Mouse (Mus musculus) large intestine, adult 2 months (tissue): ENCODE results near the gene Ascc2. TPM values are rescaled to one million over a fixed set of nuclear protein-coding genes. Genes with fewer than 3 reads are reported as not detected.
A peak's percentile ranks its signal among the peaks of the same experiment; 100 is the strongest.
"Not testable (repeated sequence)": the region's sequence is repeated elsewhere in the genome, so short reads cannot be mapped to it uniquely, and the experiment has no call there.

Experiments
- DNase-seq: peaks from one replicate; pipeline ENCODE4 v3.0.0-alpha.2; 2012; ENCODE audit warnings: low read depth, low spot score
- WGBS: fragments of 180-500 bp; shearing (Covaris S2); methylation state at CpG from one replicate; pipeline ENCODE4 v1.1.7; 2018; 5-methylcytosine and 5-hydroxymethylcytosine counted together
- polyA plus RNA-seq: library from polyadenylated mRNA; depleted of rRNA; stranded (reverse); fragments of >200 nt; gene quantifications from 2 replicates; pipeline ENCODE4 v1.2.3, GENCODE M21; 2012

The Ascc2 gene
- polyA plus RNA-seq, 1 experiment = 16.8 TPM

GRCm38 (mm10) chr11:4627636-4628035 lies 9.9 kb upstream of the Ascc2 start:
- WGBS = 34% methylated on average over 7 of the region's 7 CpGs

GRCm38 (mm10) chr11:4629861-4630280 lies 7.7 kb upstream of the Ascc2 start:
- no peak for DNase-seq
- WGBS = 69% methylated on average over 8 of the region's 8 CpGs

More at GRCm38 (mm10) chr11:4627636-4628035, 9.9 kb upstream of the Ascc2 start:
- DNase-seq = no peak

- no peak for DNase-seq
- WGBS = 58% methylated on average over 2 of the region's 2 CpGs
Observed at GRCm38 (mm10) chr11:4633420-4633819, 4.1 kb upstream of the Ascc2 start.

GRCm38 (mm10) chr11:4634395-4634794 lies 3.2 kb upstream of the Ascc2 start:
- no peak for DNase-seq
- WGBS = 80% methylated on average over 5 of the region's 5 CpGs

GRCm38 (mm10) chr11:4636782-4637342 lies 685 bp upstream of the Ascc2 start:
- DNase-seq = no peak

GRCm38 (mm10) chr11:4638261-4638660 lies 714 bp downstream of the Ascc2 start:
- no peak for DNase-seq
- WGBS = 8% methylated on average over 7 of the region's 7 CpGs

More at GRCm38 (mm10) chr11:4636782-4637342, 685 bp upstream of the Ascc2 start:
- WGBS = 49% methylated on average over 5 of the region's 5 CpGs

- no peak for DNase-seq
Observed at GRCm38 (mm10) chr11:4641185-4641584, 3.6 kb downstream of the Ascc2 start.

- DNase-seq = no peak
- 81% methylated on average over 5 of the region's 5 CpGs for WGBS
Observed at GRCm38 (mm10) chr11:4643722-4644121, 6.2 kb downstream of the Ascc2 start.

- 93% methylated on average over 6 of the region's 6 CpGs for WGBS
- not testable (repeated sequence) for DNase-seq
Observed at GRCm38 (mm10) chr11:4645180-4645579, 7.6 kb downstream of the Ascc2 start.

- 68% methylated on average over 9 of the region's 9 CpGs for WGBS
- DNase-seq = no peak
Observed at GRCm38 (mm10) chr11:4646409-4646808, 8.9 kb downstream of the Ascc2 start.

GRCm38 (mm10) chr11:4659818-4660217 lies 22.3 kb downstream of the Ascc2 start:
- 42% methylated on average over 1 of the region's 1 CpGs for WGBS

GRCm38 (mm10) chr11:4660309-4661025 lies 22.9 kb downstream of the Ascc2 start:
- DNase-seq = no peak
- WGBS = 32% methylated on average over 7 of the region's 7 CpGs

More at GRCm38 (mm10) chr11:4659818-4660217, 22.3 kb downstream of the Ascc2 start:
- no peak for DNase-seq

GRCm38 (mm10) chr11:4661324-4661723 lies 23.8 kb downstream of the Ascc2 start:
- 46% methylated on average over 4 of the region's 4 CpGs for WGBS
- no peak for DNase-seq

- WGBS = 83% methylated on average over 10 of the region's 10 CpGs
- DNase-seq = no peak
Observed at GRCm38 (mm10) chr11:4661871-4662495, 24.4 kb downstream of the Ascc2 start.

- 95% methylated on average over 11 of the region's 11 CpGs for WGBS
- no peak for DNase-seq
Observed at GRCm38 (mm10) chr11:4662496-4662878, 24.9 kb downstream of the Ascc2 start.

- WGBS = 74% methylated on average over 4 of the region's 4 CpGs
- no peak for DNase-seq
Observed at GRCm38 (mm10) chr11:4671736-4672135, 34.2 kb downstream of the Ascc2 start.

- DNase-seq = no peak
- 32% methylated on average over 1 of the region's 1 CpGs for WGBS
Observed at GRCm38 (mm10) chr11:4674593-4674992, 37.0 kb downstream of the Ascc2 start.

- peak; percentile 53 for DNase-seq
- WGBS = 39% methylated on average over 6 of the region's 6 CpGs
Observed at GRCm38 (mm10) chr11:4675126-4675562, 37.6 kb downstream of the Ascc2 start.

GRCm38 (mm10) chr11:4675693-4676092 lies 38.1 kb downstream of the Ascc2 start:
- no peak for DNase-seq
- 41% methylated on average over 6 of the region's 6 CpGs for WGBS

- WGBS = 58% methylated on average over 7 of the region's 7 CpGs
- DNase-seq = no peak
Observed at GRCm38 (mm10) chr11:4677250-4677872, 39.8 kb downstream of the Ascc2 start.
